Mouse (Mus musculus) left cerebral cortex, adult 18-20 months (tissue): ENCODE data around the gene Olfr1209. TPM values are rescaled to one million over a fixed set of nuclear protein-coding genes. Genes with fewer than 3 reads are reported as not detected.

ENCODE experiments used
- DNase-seq, 2 experiments: peaks; one replicate each; pipeline ENCODE4 v3.0.0; 2021 to 2022; ENCODE audit warnings: low spot score in 2 of 2, mixed read lengths in 1 of 2
- long read RNA-seq, 2 experiments: library from polyadenylated mRNA; stranded (forward); transcript quantifications; one replicate each; pipeline ENCODE4 v2.0.0; 2021
- total RNA-seq, 2 experiments: library from RNA; stranded (reverse); gene quantifications; 2 replicates each; pipeline ENCODE4 v1.2.3; 2021

Olfr1209 gene
- total RNA-seq = not detected
- long read RNA-seq, experiment 1 = 0 reads
- long read RNA-seq, experiment 2 = 0 reads

DNA sequence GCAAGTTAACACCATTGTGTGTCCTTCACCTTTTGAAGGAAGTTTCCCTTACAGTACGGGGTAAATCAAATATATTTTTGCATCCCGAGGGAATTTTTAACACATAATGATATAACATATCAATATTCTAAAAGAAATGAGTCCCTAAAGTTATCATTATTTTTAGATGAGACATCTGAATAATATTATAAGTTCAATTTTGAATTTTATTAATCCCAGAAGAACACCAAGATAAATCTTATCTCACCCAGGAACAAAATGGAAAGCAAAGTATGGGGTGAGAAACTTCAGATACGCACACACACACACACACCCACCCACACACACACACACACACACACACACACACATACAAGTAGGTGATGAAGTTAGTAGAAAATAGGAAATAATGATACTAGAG lies at the start of gene Olfr1209:
TSS of gene Olfr1209 (minus strand) at position 101 of the 400 bp plus-strand sequence.
- DNase-seq = no peak

DNA sequence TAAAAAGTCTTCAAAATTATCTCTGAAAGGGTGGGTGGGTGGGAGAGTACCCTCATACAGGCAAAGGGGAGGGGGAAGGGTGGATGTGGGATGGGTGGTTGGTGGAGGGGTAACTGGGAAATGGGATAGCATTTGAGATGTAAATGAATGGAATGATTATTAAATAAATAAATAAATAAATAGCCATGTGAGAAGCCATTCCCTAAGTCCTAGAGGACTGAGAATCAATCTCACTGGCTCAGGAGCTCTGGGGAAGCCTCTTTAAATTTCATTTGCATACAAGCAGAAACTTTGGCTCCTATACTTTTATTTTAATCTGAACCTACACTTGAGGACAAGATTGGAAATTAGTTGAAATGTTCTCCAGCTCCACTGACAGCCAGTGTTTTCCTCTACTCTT lies 38.7 kb upstream of the Olfr1209 start, which contains the start of gene Olfr1212:
TSS of gene Olfr1212 (plus strand) at position 301 of the 400 bp plus-strand sequence.
- DNase-seq = no peak

DNA sequence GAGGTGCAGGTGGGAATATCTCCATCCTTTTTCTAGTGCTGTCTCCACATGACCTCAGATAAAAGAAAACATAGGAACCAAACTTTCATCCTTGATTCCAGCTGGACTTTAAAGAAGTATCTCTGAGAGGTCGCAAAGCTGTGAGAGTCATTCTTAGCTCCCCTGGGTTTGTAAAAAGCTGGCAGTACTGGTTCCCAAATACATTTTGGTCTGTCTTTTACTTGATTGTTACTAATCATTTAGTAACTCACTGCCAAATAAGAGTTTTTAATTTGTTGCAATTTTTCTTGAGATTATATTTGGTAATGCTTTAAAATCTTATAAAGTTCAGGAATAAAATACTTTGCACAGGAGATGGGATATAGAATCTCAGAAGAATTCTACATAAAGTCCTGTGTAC lies 23.1 kb upstream of the Olfr1209 start, which contains the start of gene Olfr1211:
TSS of gene Olfr1211 (minus strand) at position 101 of the 400 bp plus-strand sequence.
- no peak for DNase-seq

DNA sequence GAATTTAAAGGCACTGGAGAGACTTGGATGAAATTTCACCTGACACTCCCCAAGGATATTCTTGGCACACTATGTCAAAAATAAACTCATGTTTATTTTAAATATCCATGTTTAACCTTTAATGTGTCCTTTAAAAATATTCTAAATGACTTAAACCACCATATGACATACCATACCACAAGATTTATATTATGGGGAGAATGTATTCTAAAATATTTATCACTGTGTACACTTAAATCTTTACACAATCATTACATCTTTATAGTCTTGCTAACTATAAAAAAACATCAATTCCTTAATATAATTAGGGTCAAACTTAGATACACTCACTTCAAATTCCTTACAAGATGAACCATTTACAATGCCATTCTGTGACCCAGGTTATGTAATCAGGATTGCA lies 12.7 kb downstream of the Olfr1209 start, which contains the start of gene Olfr1208:
TSS of gene Olfr1208 (minus strand) at position 101 of the 400 bp plus-strand sequence.
- no peak for DNase-seq

DNA sequence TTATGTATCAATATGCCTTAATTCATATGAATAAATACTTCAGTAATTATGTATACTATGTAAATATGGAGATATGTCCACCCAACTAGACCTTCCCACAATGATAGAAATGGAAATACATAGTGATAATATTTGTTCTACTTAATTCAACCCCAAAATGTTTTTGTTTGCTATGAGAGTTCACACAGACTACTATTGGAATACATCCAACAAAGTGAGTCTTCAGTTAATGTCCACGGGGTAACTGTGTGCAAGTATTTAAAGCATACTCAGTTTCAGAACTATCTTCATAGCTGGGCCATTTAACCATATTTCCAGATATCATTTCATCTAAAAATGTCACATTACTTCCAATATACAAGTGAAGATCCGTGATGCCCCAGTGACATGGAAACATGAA lies 52.0 kb downstream of the Olfr1209 start, which contains the start of gene Olfr1206:
TSS of gene Olfr1206 (plus strand) at position 301 of the 400 bp plus-strand sequence.
- no peak for DNase-seq

Other genes with a start within 250 kb of the Olfr1209 start
- gene Olfr1193, start 239.5 kb downstream of the Olfr1209 start, total RNA-seq = not detected
- not detected for gene Olfr1195, start 226.0 kb downstream of the Olfr1209 start, total RNA-seq
- not detected for gene Olfr1196, start 210.6 kb downstream of the Olfr1209 start, total RNA-seq
- gene Olfr1197, start 182.8 kb downstream of the Olfr1209 start, total RNA-seq = not detected
- not detected for gene Olfr1198, start 163.8 kb downstream of the Olfr1209 start, total RNA-seq
- gene Olfr1199, start 154.7 kb downstream of the Olfr1209 start, total RNA-seq = not detected
- not detected for gene Olfr1200, start 144.7 kb downstream of the Olfr1209 start, total RNA-seq
- gene Olfr1201, start 122.1 kb downstream of the Olfr1209 start, total RNA-seq = not detected
- gene Olfr1202, start 100.7 kb downstream of the Olfr1209 start, total RNA-seq = not detected
- gene Olfr1205, start 85.4 kb downstream of the Olfr1209 start, total RNA-seq = not detected
- gene Olfr1204, start 65.9 kb downstream of the Olfr1209 start, total RNA-seq = not detected
- not detected for gene Olfr1206, start 51.9 kb downstream of the Olfr1209 start, total RNA-seq
- gene Olfr1208, start 12.8 kb downstream of the Olfr1209 start, total RNA-seq = not detected
- gene Olfr1211, start 23.0 kb upstream of the Olfr1209 start, total RNA-seq = not detected
- gene Olfr1212, start 38.8 kb upstream of the Olfr1209 start, total RNA-seq = not detected
- not detected for gene Gm13762, start 65.1 kb upstream of the Olfr1209 start, total RNA-seq
- not detected for gene Olfr1214, start 77.5 kb upstream of the Olfr1209 start, total RNA-seq
- not detected for gene Olfr1215, start 91.8 kb upstream of the Olfr1209 start, total RNA-seq
- not detected for gene Olfr1216, start 103.2 kb upstream of the Olfr1209 start, total RNA-seq
- gene Olfr1217, start 116.9 kb upstream of the Olfr1209 start, total RNA-seq = not detected
- not detected for gene Olfr1218, start 146.0 kb upstream of the Olfr1209 start, total RNA-seq
- not detected for gene Olfr1219, start 168.4 kb upstream of the Olfr1209 start, total RNA-seq
- not detected for gene Olfr1220, start 191.7 kb upstream of the Olfr1209 start, total RNA-seq
- gene Olfr1221, start 202.1 kb upstream of the Olfr1209 start, total RNA-seq = not detected
- not detected for gene Olfr1222, start 217.9 kb upstream of the Olfr1209 start, total RNA-seq
- not detected for gene Olfr1223, start 236.4 kb upstream of the Olfr1209 start, total RNA-seq
- gene Olfr1224-ps1, start 248.9 kb upstream of the Olfr1209 start, total RNA-seq = not detected